Mouse (Mus musculus): ENCODE results near the gene Ptprs. TPM values are rescaled to one million over a fixed set of nuclear protein-coding genes. Genes with fewer than 3 reads are reported as not detected.
A peak's percentile ranks its signal among the peaks of the same experiment; 100 is the strongest.

Ptprs gene
- polyA plus RNA-seq, 1 experiment from 2014 or later: 391 TPM

DNA sequence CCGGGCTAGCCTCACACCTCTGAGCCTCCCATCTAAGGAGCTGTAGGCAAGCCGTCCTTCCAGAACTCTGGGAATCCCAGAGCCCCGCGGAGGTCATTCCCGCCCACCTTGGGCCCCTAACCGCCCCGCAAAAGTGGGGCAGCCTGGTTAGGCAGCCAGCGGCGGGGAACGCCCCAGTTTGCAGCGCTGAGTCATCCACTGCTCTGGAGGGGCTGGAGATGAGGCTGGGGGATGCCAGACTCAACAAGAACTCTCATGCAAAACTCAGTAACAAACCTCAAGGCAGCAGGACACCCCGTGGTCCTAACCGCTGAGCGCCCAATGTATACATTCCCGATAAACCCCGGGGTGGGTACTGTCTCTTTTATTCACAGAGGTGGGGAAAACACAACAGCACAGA is 4.2 kb downstream of the Ptprs start:
- H3K9ac ChIP-seq (replicated peaks; ENCODE audit: low read depth, low read length): peak overlapping the region; percentile 99
- peak overlapping the region; percentile 86 for H3K4me3 ChIP-seq (replicated peaks; ENCODE audit: low read length)
- H3K4me1 ChIP-seq (replicated peaks; ENCODE audit: control insufficient read depth, insufficient read depth, low read length): peaks cover 69% of the 10 kb centered on the region
- H3K4me2 ChIP-seq (ENCODE audit: low read length): peak overlapping the region; percentile 93
- H3K27me3 ChIP-seq (replicated peaks; ENCODE audit: control insufficient read depth, insufficient read depth, low read length): no peaks in the 10 kb centered on the region
- 8% methylated on average over 16 of the region's 16 CpGs for WGBS
- ATAC-seq: no peak
- peak overlapping the region; percentile 99 for H3K27ac ChIP-seq (ENCODE audit: low read length)
- H3K9me3 ChIP-seq (ENCODE audit: control insufficient read depth, low read length): no peaks in the 10 kb centered on the region
- H3K36me3 ChIP-seq (ENCODE audit: control insufficient read depth, insufficient read depth): no peaks in the 10 kb centered on the region; the same call in 1 of the 2 replicates

DNA sequence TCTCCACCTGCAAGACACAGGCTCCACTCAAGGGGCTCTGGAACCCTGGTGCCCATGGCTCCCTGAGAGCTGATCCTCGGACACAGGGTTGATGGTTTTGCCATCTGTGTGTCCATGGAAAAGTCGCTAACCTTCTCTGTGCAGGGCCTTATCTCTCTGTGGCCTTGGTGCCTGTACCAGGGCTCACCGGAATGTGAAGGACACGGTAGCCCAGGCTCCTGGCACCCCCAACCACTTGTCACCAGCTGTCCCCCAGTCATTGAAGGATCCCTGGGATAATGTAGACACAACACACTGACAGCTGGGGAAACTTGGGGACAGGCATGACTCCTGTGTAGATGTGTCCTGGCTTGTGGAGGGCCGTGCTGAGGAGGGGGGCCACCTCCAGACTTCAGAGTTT is 5.1 kb downstream of the Ptprs start:
- no peaks in the 10 kb centered on the region for H3K27me3 ChIP-seq (replicated peaks; ENCODE audit: control insufficient read depth, insufficient read depth, low read length)
- H3K4me3 ChIP-seq (replicated peaks; ENCODE audit: low read length): no peak overlapping the region
- H3K4me2 ChIP-seq (ENCODE audit: low read length): no peak overlapping the region; the same call in 1 of the 2 replicates
- H3K9ac ChIP-seq (replicated peaks; ENCODE audit: low read depth, low read length): no peak overlapping the region
- peaks cover 76% of the 10 kb centered on the region for H3K4me1 ChIP-seq (replicated peaks; ENCODE audit: control insufficient read depth, insufficient read depth, low read length)
- peak overlapping the region; percentile 97 for H3K27ac ChIP-seq (ENCODE audit: low read length)
- no peak for ATAC-seq
- no peaks in the 10 kb centered on the region for H3K9me3 ChIP-seq (ENCODE audit: control insufficient read depth, low read length)
- 53% methylated on average over 5 of the region's 5 CpGs for WGBS
- H3K36me3 ChIP-seq (ENCODE audit: control insufficient read depth, insufficient read depth): no peaks in the 10 kb centered on the region; the same call in 1 of the 2 replicates

DNA sequence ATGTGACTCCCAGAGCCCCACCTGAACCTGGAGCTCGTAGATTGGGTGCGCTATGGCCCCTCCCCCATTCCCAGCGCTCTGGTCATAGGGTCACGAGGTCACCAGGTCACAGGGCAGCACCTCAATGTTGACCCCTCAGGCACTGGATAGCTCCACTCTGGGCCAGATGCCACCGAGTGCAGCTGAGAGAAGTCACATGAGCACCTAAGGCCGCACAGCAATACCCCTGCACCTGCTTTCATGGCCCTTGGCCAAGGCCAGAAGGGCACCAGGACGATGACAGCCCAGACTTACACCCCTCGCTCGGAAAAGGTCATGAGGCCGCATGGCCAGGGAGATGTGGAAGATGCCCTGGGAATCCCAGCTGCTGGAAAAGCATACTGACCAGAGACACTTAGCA is 5.7 kb downstream of the Ptprs start:
- no peaks in the 10 kb centered on the region; the same call in 1 of the 2 replicates for H3K36me3 ChIP-seq (ENCODE audit: control insufficient read depth, insufficient read depth)
- ATAC-seq: no peak
- peak overlapping the region; percentile 97 for H3K27ac ChIP-seq (ENCODE audit: low read length)
- peaks cover 81% of the 10 kb centered on the region for H3K4me1 ChIP-seq (replicated peaks; ENCODE audit: control insufficient read depth, insufficient read depth, low read length)
- H3K4me3 ChIP-seq (replicated peaks; ENCODE audit: low read length): peak overlapping the region; percentile 28
- peak overlapping the region; percentile 57 for H3K4me2 ChIP-seq (ENCODE audit: low read length)
- 30% methylated on average over 10 of the region's 10 CpGs for WGBS
- H3K9me3 ChIP-seq (ENCODE audit: control insufficient read depth, low read length): no peaks in the 10 kb centered on the region
- H3K27me3 ChIP-seq (replicated peaks; ENCODE audit: control insufficient read depth, insufficient read depth, low read length): no peaks in the 10 kb centered on the region
- peak overlapping the region; percentile 48 for H3K9ac ChIP-seq (replicated peaks; ENCODE audit: low read depth, low read length)

DNA sequence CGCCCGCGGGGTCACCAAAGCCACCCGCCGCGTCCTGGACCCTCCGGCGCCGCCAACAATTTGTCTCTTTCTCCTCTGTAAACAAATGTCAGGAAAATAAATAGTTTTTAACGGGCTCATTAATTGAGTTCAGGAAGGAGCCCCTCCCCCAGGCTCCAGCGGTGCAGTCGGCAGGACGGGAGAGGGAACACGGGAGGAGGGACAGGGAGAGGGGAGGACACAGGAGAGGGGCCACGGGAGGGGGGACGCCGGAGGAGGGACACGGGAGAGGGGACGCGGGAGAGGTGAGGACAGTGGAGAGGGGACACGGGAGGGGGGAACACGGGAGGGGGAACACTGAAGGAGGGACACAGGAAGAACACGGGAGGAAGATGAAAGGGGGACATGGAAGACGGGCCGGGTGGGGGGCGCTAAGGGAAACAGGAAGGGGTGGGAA is 6.3 kb downstream of the Ptprs start:
- no peak for ATAC-seq
- Histone ChIP-seq H3K27ac (ENCODE audit: low read length) (peak overlapping the region; percentile 97), H3K36me3 (ENCODE audit: control insufficient read depth, insufficient read depth) (no peaks in the 10 kb centered on the region; the same call in 1 of the 2 replicates), H3K4me2 (ENCODE audit: low read length) (peak overlapping the region; percentile 57), H3K4me1 (replicated peaks; ENCODE audit: control insufficient read depth, insufficient read depth, low read length) (peaks cover 85% of the 10 kb centered on the region), H3K27me3 (replicated peaks; ENCODE audit: control insufficient read depth, insufficient read depth, low read length) (no peaks in the 10 kb centered on the region), H3K9ac (replicated peaks; ENCODE audit: low read depth, low read length) (peak overlapping the region; percentile 48), H3K4me3 (replicated peaks; ENCODE audit: low read length) (peak overlapping the region; percentile 28), H3K9me3 (ENCODE audit: control insufficient read depth, low read length) (no peaks in the 10 kb centered on the region)
- WGBS: 2% methylated on average over 25 of the region's 26 CpGs

DNA sequence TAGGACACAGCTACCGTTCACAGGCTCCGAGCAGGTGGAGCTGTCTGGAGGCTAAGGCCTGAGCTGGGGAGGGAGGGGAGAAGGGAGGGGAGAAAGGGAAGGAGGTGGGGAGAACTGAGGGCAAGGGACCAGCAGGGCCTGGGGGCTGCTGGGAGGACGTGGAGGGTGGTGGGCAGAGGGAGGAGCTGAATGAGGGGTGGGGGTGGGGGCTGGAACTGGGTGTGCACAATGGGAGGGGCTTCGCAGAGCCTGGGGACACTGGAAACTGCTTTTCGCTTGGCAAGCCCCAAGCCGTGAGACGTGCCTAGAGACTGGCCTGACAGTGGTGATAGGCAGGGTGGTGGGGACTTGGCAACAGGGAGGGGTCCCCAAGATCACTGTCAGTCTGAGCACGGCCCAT is 7.0 kb downstream of the Ptprs start:
- ATAC-seq: 0 out of 2 replicates have a peak, but pooled peaks have one; percentile 11
- peaks cover 90% of the 10 kb centered on the region for H3K4me1 ChIP-seq (replicated peaks; ENCODE audit: control insufficient read depth, insufficient read depth, low read length)
- peak overlapping the region; percentile 28; the same call in 1 of the 2 replicates for H3K4me3 ChIP-seq (replicated peaks; ENCODE audit: low read length)

GRCm38 (mm10) chr17:56468870-56469269 is 7.4 kb downstream of the Ptprs start:
- Histone ChIP-seq H3K4me3 (replicated peaks; ENCODE audit: low read length) (no peak overlapping the region), H3K9ac (replicated peaks; ENCODE audit: low read depth, low read length) (0 out of 2 replicates have a peak overlapping the region, but pooled peaks have one; percentile 43)

More for the DNA sequence above, 7.0 kb downstream of the Ptprs start:
- Histone ChIP-seq H3K27me3 (replicated peaks; ENCODE audit: control insufficient read depth, insufficient read depth, low read length) (no peaks in the 10 kb centered on the region), H3K27ac (ENCODE audit: low read length) (peak overlapping the region; percentile 97), H3K4me2 (ENCODE audit: low read length) (peak overlapping the region; percentile 57), H3K36me3 (ENCODE audit: control insufficient read depth, insufficient read depth) (no peaks in the 10 kb centered on the region; the same call in 1 of the 2 replicates), H3K9ac (replicated peaks; ENCODE audit: low read depth, low read length) (peak overlapping the region; percentile 48), H3K9me3 (ENCODE audit: control insufficient read depth, low read length) (no peaks in the 10 kb centered on the region)
- 6% methylated on average over 8 of the region's 8 CpGs for WGBS

GRCm38 (mm10) chr17:56468380-56468779 is 7.9 kb downstream of the Ptprs start:
- H3K9me3 ChIP-seq (ENCODE audit: control insufficient read depth, low read length): no peaks in the 10 kb centered on the region
- H3K4me2 ChIP-seq (ENCODE audit: low read length): no peak overlapping the region
- H3K4me3 ChIP-seq (replicated peaks; ENCODE audit: low read length): no peak overlapping the region
- H3K4me1 ChIP-seq (replicated peaks; ENCODE audit: control insufficient read depth, insufficient read depth, low read length): peaks cover 95% of the 10 kb centered on the region
- H3K27me3 ChIP-seq (replicated peaks; ENCODE audit: control insufficient read depth, insufficient read depth, low read length): no peaks in the 10 kb centered on the region
- no peaks in the 10 kb centered on the region; the same call in 1 of the 2 replicates for H3K36me3 ChIP-seq (ENCODE audit: control insufficient read depth, insufficient read depth)
- 86% methylated on average over 9 of the region's 9 CpGs for WGBS
- H3K27ac ChIP-seq (ENCODE audit: low read length): peak overlapping the region; percentile 97
- ATAC-seq: no peak
- no peak overlapping the region for H3K9ac ChIP-seq (replicated peaks; ENCODE audit: low read depth, low read length)

More at GRCm38 (mm10) chr17:56468870-56469269, 7.4 kb downstream of the Ptprs start:
- WGBS: 53% methylated on average over 7 of the region's 7 CpGs
- Histone ChIP-seq H3K36me3 (ENCODE audit: control insufficient read depth, insufficient read depth) (no peaks in the 10 kb centered on the region; the same call in 1 of the 2 replicates), H3K4me1 (replicated peaks; ENCODE audit: control insufficient read depth, insufficient read depth, low read length) (peaks cover 94% of the 10 kb centered on the region), H3K4me2 (ENCODE audit: low read length) (peak overlapping the region; percentile 3; the same call in 1 of the 2 replicates), H3K27me3 (replicated peaks; ENCODE audit: control insufficient read depth, insufficient read depth, low read length) (no peaks in the 10 kb centered on the region), H3K9me3 (ENCODE audit: control insufficient read depth, low read length) (no peaks in the 10 kb centered on the region), H3K27ac (ENCODE audit: low read length) (peak overlapping the region; percentile 97)
- ATAC-seq: peak; percentile 7; the same call in 1 of the 2 replicates

DNA sequence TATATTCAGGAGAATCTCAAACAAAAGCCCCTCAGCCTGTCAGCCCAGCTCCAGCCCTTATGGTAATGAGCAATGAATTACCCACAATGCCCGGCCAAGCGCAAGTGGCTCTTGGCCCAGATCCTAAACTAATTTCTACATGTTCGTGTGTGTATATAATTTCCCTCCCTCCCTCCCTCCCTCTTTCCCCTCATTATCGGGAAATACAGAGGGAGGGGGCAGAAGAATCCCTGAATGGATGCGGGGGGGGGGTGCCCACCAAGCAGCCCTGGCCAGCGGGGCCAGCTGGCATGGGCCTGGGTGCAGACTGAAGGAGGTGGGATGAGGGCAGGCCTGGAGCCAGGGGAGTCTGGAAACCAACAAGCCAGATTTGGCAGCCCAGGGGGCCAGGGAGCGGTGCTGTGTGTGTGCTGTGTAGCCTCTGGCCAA is 8.8 kb downstream of the Ptprs start:
- peaks cover 97% of the 10 kb centered on the region for H3K4me1 ChIP-seq (replicated peaks; ENCODE audit: control insufficient read depth, insufficient read depth, low read length)
- H3K9ac ChIP-seq (replicated peaks; ENCODE audit: low read depth, low read length): peak overlapping the region; percentile 54
- 11% methylated on average over 7 of the region's 7 CpGs for WGBS
- peak overlapping the region; percentile 97 for H3K27ac ChIP-seq (ENCODE audit: low read length)
- H3K4me2 ChIP-seq (ENCODE audit: low read length): peak overlapping the region; percentile 51
- peak; percentile 80 for ATAC-seq
- peak overlapping the region; percentile 11 for H3K4me3 ChIP-seq (replicated peaks; ENCODE audit: low read length)
- no peaks in the 10 kb centered on the region; the same call in 1 of the 2 replicates for H3K36me3 ChIP-seq (ENCODE audit: control insufficient read depth, insufficient read depth)
- no peaks in the 10 kb centered on the region for H3K27me3 ChIP-seq (replicated peaks; ENCODE audit: control insufficient read depth, insufficient read depth, low read length)
- no peaks in the 10 kb centered on the region for H3K9me3 ChIP-seq (ENCODE audit: control insufficient read depth, low read length)

DNA sequence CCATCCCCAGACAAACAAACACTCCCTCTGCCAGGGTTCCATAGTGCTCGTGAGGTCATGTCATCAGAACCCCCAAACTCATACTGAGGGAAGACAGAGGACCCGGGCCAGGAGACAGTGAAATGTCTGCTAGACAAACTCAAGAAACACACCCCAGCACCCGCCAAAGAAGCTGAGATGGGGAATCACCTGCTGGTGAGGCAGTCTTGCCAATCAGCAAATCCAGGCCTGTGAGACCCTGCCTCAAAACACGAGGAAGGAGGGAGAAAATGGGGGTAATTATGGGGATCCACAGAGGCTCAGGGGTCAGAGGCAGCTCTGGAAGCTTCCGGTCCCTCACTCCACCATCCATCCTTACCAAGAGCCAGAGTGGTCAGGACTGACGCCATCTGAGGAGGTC is 9.5 kb downstream of the Ptprs start:
- no peaks in the 10 kb centered on the region for H3K9me3 ChIP-seq (ENCODE audit: control insufficient read depth, low read length)
- 20% methylated on average over 6 of the region's 6 CpGs for WGBS
- H3K4me3 ChIP-seq (replicated peaks; ENCODE audit: low read length): peak overlapping the region; percentile 34
- ATAC-seq: no peak
- H3K27ac ChIP-seq (ENCODE audit: low read length): peak overlapping the region; percentile 97
- peak overlapping the region; percentile 54 for H3K9ac ChIP-seq (replicated peaks; ENCODE audit: low read depth, low read length)
- no peaks in the 10 kb centered on the region for H3K27me3 ChIP-seq (replicated peaks; ENCODE audit: control insufficient read depth, insufficient read depth, low read length)
- H3K4me1 ChIP-seq (replicated peaks; ENCODE audit: control insufficient read depth, insufficient read depth, low read length): peaks cover 92% of the 10 kb centered on the region
- H3K36me3 ChIP-seq (ENCODE audit: control insufficient read depth, insufficient read depth): no peaks in the 10 kb centered on the region; the same call in 1 of the 2 replicates
- peak overlapping the region; percentile 51 for H3K4me2 ChIP-seq (ENCODE audit: low read length)
